Mouse (Mus musculus) ZHBTc4 (cell line): ENCODE measurements at regions not wholly inside any gene's neighbourhood (a gene's known extent, or its start where the extent isn't known, plus 50 kb on each side); places are given as distances from the start of the nearest gene placed in this dataset.

Source experiments
- DNase-seq: peaks from one replicate; pipeline ENCODE4 v3.0.0-alpha.2; 2011; ENCODE audit warnings: low read depth, low spot score

DNA sequence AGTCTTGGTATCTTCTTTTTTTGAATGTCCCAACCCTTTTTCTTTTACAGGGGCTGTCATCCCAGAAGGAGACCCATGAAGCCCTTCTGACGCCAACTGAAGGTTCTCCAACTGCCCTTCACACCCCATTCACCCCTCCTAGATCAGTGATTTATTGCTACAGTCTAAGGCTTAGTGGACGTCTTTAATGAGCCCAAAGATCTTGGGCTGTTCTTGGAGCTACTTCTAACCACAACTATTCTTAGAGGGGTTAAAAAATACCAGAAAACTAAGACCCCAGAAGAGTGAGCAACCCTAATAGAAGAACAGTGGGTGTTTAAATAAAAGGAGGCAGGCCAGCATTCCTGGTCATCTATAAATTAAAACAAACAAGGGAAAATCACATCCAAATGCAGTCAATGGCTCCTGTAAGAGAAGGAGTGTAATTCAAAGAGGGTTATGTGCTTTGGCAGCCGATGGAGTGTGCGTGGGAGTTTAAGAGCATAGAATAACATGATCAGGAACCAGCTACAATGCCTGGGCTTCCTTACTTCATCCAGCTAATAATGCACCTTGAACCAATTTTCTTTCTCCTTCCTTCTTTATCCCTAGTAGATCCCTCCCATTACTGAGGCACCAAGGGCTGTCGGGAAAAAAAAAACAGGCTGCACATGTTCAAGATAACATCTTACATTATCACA, 113.3 kb downstream of the Qpct start:
- no peak for DNase-seq

DNA sequence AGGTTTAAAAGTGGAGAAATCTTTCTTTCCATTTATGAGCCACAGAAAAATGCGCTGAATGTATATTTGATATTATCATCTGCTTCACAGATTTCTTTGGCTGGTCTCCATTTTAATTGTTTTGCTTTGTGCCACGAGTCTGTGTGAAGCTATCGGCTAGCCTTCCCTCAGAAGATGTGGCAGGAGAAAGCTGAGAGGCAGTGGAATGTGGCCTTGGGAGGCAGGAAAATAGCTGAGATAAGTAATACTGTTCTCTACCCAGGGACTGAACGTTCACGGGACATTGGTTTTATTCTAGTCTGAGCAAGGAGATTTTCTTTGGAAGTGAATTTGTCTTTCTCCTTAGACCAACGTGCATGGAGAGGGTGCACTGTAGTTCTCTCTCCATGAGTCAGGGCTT, 112.3 kb downstream of the Qpct start:
- DNase-seq, result no peak

DNA sequence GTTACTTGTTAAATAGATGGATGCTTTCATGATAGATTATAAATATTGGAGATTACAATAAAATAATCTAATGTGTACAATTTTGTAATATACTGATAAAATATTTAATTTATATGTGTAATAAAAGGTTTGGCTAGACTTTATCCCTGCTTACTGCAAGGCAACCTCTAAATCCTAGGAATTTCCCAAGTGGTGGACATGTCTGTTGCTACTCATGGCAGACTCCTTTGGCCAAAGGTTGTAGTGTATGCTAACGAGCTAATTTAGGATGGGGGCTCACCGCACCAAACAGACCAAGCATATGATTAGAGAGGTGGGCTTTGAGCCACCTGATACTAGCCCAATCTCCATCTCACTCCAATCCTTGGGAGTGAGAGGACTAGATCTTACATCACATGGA, 102.4 kb downstream of the Qpct start:
- no peak for DNase-seq

DNA sequence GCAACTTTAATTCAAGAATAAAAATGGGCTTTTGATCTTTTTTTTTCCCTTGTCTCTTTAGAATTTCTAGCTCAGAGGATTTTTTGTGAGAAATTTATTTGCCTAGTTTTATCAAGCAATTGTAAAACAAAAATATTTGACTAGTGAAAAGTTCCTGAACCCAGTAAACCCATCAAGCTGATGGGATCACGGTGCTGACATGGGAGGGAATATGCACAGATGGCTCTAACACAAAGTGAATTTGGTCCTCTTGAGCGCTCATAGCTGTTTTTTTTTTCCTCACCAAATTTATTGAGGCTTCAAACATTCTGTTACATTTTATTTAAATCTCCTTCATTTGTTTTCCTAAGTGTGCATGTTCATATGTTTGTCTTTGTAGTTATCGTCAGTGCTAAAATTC, 101.1 kb downstream of the Qpct start:
- DNase-seq, result no peak

DNA sequence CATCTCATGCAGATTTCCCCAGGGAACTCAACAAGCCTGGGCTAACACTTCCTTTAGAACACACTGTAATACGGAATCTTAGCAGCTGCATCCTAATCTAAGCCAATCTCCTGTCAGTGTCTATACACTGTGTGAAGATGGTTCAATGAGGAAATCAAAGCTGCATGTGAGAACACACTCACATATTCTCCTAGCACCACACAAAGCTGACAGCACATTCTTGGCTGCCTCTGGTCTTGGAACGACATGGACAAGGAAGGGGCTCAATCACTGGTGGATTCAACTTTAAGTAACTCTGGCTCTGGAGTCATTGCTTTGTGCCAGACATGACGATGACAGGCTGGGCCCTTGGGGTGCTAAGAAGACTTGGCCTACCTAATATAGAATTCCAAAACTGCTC, 96.2 kb downstream of the Qpct start:
- DNase-seq, result no peak

DNA sequence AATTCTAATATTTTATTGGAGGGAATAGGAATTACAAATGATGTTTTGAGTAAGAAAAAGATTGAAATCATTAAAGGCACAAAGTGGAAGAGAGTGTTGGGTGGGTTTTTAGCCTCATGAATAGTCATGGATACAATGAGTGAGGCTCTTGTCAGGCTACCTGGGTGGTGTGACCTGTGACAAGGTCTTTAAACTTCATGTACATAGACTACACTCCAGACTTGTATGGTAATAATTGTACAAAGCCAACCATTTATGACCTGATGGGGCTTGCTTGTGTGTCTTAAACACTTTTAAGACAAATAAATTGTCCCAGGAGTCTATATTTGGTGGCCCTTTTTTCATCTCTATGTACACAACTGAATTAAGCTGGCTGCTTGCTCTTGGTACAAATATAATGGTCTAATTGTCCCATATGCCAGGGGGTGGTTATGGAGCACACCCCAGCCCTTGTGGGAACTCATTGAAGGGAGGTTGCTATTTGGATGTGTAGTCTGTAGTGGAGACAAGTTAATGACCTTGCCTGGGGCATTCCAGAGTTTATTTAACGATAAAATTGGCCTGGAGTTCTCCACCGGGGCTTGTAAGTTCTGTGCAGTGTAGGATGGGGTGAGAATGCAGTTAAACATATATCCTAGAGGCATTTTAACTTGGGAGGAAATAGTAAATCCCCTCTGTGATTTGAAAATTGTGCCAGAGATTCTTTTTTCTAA, 93.4 kb downstream of the Qpct start:
- DNase-seq, result no peak

DNA sequence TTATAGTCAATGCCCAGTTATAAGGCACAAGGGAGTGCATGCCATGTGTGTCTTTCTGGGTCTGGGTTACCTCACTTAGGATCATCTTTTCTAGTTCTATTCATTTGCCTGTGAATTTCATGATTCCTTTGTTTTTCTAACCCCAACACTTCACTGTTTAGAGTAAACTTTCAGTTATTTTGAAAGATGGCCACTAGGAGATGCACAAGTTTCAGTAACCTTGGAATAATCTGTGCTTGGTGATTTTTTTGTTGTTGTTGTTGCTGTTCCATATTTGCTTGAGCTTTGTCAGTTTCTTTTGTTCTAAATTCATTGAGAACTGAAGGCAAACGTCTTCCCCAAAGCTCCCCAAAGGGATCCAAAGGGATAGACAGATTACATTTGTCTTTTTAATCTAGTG, 91.3 kb downstream of the Qpct start:
- DNase-seq, result no peak
